Mouse (Mus musculus) forelimb bud, embryonic 11.5 days (tissue): ENCODE measurements at regions not wholly inside any gene's neighbourhood (a gene's known extent, or its start where the extent isn't known, plus 50 kb on each side); places are given as distances from the start of the nearest gene placed in this dataset.

Experiments used
- DNase-seq: peaks from one replicate; pipeline ENCODE4 v3.0.0-alpha.2; 2012; ENCODE audit warnings: low read depth, low spot score

DNA sequence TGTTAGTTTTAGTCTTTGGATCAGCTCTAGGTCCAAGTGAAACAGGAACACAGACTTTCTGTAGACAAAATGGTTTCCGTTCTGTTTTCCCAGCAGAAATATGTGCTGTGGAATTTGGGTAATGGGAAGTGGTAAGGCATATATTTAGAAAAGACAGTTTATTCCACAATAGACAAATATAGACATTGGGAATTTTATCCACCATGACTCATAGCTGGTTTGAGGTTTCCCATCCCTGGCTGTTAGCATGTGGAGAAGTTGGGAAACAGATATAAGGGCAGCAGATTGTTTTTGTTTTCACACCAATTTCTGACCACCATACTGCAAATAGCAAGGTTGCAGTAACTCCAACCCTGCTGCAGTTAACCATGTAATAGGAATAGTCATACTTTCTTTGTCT is 385.0 kb upstream of the Adam34 start:
- DNase-seq, result no peak

DNA sequence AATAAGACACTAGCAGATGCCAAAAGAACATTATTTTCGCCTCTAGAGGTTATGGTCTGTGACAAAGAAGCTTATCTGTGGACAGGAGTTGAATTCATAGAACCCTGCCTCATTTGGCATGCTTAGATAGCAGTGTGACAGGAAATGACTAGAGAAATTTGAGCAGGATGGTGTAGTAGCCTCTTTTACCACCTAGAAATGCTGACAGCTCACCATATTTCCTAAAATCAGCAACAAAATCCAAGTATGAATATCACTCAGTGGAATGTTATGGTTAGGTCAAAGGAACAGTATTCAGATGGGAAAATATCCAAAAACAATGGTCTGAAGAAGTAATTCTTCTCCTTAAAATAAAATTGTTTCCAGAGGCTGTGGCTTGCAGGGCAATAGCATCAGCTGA is 383.6 kb upstream of the Adam34 start:
- DNase-seq, result no peak

GRCm38 (mm10) chr8:44082057-44082456 is 372.2 kb upstream of the Adam34 start:
- DNase-seq, result no peak

- DNase-seq, result no peak
These were observed 349.0 kb upstream of the Adam34 start for GRCm38 (mm10) chr8:44058846-44059245.

DNA sequence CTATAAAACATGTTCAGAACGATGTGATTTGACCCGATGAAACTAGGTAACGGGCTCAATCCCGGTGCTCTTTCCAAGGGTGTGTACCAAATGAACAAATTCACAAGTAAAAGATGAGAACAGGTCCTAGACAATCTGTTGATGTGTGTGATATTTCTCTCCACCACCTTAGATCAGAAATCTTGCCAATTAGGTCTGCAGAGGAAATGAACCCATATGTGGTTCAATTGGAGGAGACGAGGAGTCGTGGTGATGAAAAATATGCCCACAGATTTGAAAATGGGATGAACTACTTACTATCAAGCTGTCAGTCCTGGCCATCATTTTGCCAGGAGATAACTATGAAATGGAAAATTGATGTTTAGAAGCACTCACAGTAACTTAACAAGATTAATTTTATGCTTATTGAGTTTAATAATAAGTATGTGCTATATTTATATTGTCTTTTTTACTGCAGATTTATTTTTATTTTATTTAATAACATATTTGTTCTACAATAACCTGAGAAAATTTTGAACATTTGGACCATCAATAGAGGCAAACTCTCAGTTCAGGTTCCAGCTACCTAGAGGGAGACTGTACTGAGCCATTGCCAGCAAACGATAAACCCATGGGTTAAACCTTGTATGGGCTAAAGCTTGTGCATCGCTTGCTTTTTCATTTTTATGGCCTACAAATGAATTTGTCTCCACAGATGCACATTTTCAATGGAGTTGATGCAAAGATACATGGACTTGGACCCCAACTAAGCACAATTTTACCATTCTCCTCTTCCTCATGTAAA is 332.9 kb upstream of the Adam34 start:
- DNase-seq, result no peak

- DNase-seq, result no peak
These were observed 324.4 kb upstream of the Adam34 start for GRCm38 (mm10) chr8:44034211-44034610.

DNA sequence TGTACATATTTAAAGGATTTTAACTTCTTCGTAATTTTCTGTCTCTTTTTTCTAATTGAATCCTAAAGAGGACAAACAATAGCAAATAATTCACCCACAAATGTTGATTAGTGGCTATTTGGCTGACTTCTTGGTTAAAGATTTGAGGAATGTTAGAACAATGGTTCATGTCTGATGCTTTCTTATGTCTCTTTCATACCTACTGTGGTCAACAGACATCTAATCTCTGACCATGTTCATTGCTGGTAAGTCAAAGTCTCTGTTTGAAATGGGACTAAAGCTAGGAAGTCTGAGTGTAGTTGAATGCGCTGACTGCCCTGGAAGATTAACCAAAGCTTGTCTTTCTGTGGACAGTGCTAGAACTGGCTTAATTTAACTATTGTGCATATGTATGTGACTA is 321.5 kb upstream of the Adam34 start:
- no peak for DNase-seq

GRCm38 (mm10) chr8:44030972-44031371 is 321.1 kb upstream of the Adam34 start:
- no peak for DNase-seq

- no peak for DNase-seq
These were observed 317.9 kb upstream of the Adam34 start for GRCm38 (mm10) chr8:44027738-44028137.

DNA sequence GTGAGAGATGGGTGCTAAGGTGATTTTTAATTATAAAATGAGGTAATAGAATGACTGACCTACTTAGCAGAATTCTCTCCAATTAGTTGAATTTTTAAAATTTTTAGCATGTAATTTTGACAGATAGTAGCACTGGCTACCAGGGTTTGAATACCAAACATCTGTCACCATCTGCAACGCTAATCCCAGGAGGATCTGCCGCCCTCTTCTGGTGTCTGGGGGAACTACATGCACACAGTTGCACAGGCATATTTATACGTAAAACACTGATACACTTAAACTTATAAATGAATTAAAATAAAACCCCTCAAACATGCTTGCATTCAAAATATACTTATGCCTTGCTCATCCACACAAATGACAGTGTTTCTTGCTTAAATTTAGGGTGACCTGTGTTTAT is 316.1 kb upstream of the Adam34 start:
- peak; percentile 31 for DNase-seq

GRCm38 (mm10) chr8:44024028-44024427 is 314.2 kb upstream of the Adam34 start:
- no peak for DNase-seq
